Mouse (Mus musculus): Measurements from ENCODE around the gene Pnn.
"Not testable (repeated sequence)": the region's sequence is repeated elsewhere in the genome, so short reads cannot be mapped to it uniquely, and the experiment has no call there.

GRCm38 (mm10) chr12:59058242-59058641 lies 8.4 kb upstream of the Pnn start:
- not testable (repeated sequence) for TF ChIP-seq CTCF, EP300 (IDR thresholded peaks at IDR 0.05; ENCODE audit: low read depth)

Measured in liver, postnatal 0 days (tissue).